Mouse (Mus musculus) kidney, postnatal 4 days (tissue): ENCODE measurements around the gene Apopt1.
A peak's percentile ranks its signal among the peaks of the same experiment; 100 is the strongest.

Source experiments
- DNase-seq, 2 experiments: peaks; one replicate each; pipeline ENCODE4 v3.0.0; 2021; ENCODE audit warnings: mixed read lengths in 2 of 2

Apopt1 gene

GRCm38 (mm10) chr12:111777919-111778318 is 64.9 kb downstream of the Apopt1 start:
- DNase-seq, result no peak

GRCm38 (mm10) chr12:111779544-111779943 is 66.5 kb downstream of the Apopt1 start:
- no peak for DNase-seq

GRCm38 (mm10) chr12:111785174-111785573 is 72.1 kb downstream of the Apopt1 start:
- DNase-seq, result no peak

GRCm38 (mm10) chr12:111787015-111787414 is 74.0 kb downstream of the Apopt1 start:
- no peak for DNase-seq

GRCm38 (mm10) chr12:111790090-111790489 is 77.0 kb downstream of the Apopt1 start:
- peak; percentile 32 to 61 for DNase-seq

GRCm38 (mm10) chr12:111790631-111791030 is 77.6 kb downstream of the Apopt1 start:
- DNase-seq, result no peak

- DNase-seq, result no peak
Observed at GRCm38 (mm10) chr12:111791474-111792104, 78.5 kb downstream of the Apopt1 start.

GRCm38 (mm10) chr12:111794102-111794501 is 81.0 kb downstream of the Apopt1 start:
- peak; percentile 56 to 72 for DNase-seq

- no peak for DNase-seq
Observed at GRCm38 (mm10) chr12:111794526-111795179, 81.6 kb downstream of the Apopt1 start.

GRCm38 (mm10) chr12:111795180-111795895 is 82.3 kb downstream of the Apopt1 start:
- peak in 1 of 2 experiments; percentile 49 for DNase-seq

GRCm38 (mm10) chr12:111797251-111797650 is 84.2 kb downstream of the Apopt1 start:
- no peak for DNase-seq

- DNase-seq, result no peak
Observed at GRCm38 (mm10) chr12:111798493-111798892, 85.4 kb downstream of the Apopt1 start.

GRCm38 (mm10) chr12:111800459-111801183 is 87.6 kb downstream of the Apopt1 start:
- DNase-seq, result no peak

- no peak for DNase-seq
Observed at GRCm38 (mm10) chr12:111803538-111803937, 90.5 kb downstream of the Apopt1 start.
